Mouse (Mus musculus) intestine, embryonic 15.5 days (tissue): Measurements from ENCODE around the gene Hnrnpdl. TPM values are rescaled to one million over a fixed set of nuclear protein-coding genes. Genes with fewer than 3 reads are reported as not detected.
A peak's percentile ranks its signal among the peaks of the same experiment; 100 is the strongest.

ENCODE experiments used
- ATAC-seq: fragments of 200-750 bp; cut with Nextera tagmentation; 2 replicates; pipeline ENCODE4 v1.8.0; 2017; ENCODE audit warnings: moderate TSS enrichment, moderate library complexity
- H3K27ac ChIP-seq: fragments of 300-500 bp; sonication (generic); 2 replicates; pipeline ENCODE4 v1.5.1; 2015; ENCODE audit warnings: mild to moderate bottlenecking, inconsistent platforms
- H3K27me3 ChIP-seq: fragments of 300-500 bp; sonication (generic); replicated peaks from 2 replicates; pipeline ENCODE4 v1.6.1; 2015; ENCODE audit warnings: inconsistent platforms
- H3K36me3 ChIP-seq: fragments of 300-500 bp; sonication (generic); 2 replicates; pipeline ENCODE4 v1.6.1; 2015; ENCODE audit warnings: inconsistent platforms
- H3K4me1 ChIP-seq: fragments of 300-500 bp; sonication (generic); replicated peaks from 2 replicates; pipeline ENCODE4 v1.6.1; 2015; ENCODE audit warnings: inconsistent platforms
- H3K4me2 ChIP-seq: fragments of 300-500 bp; sonication (generic); replicated peaks from 2 replicates; pipeline ENCODE4 v1.6.1; 2015; ENCODE audit warnings: mild to moderate bottlenecking, inconsistent platforms
- H3K4me3 ChIP-seq: fragments of 300-500 bp; sonication (generic); replicated peaks from 2 replicates; pipeline ENCODE4 v1.5.1; 2015; ENCODE audit warnings: inconsistent platforms
- H3K9ac ChIP-seq: fragments of 300-500 bp; sonication (generic); 2 replicates; pipeline ENCODE4 v1.6.1; 2015; ENCODE audit warnings: inconsistent platforms
- H3K9me3 ChIP-seq: fragments of 300-500 bp; sonication (generic); 2 replicates; pipeline ENCODE4 v1.6.1; 2016; ENCODE audit warnings: inconsistent platforms
- WGBS: fragments of 180-500 bp; shearing (Covaris S2); methylation state at CpG from one replicate; pipeline ENCODE4 v1.1.7; 2015; 5-methylcytosine and 5-hydroxymethylcytosine counted together
- polyA plus RNA-seq: library from polyadenylated mRNA; unstranded; fragments of >200 nt; fragmentation: Nextera tagmentation; extraction: Ambion mirVana; gene quantifications from 2 replicates; pipeline ENCODE4 v1.2.1, GENCODE M21; 2015

Gene Hnrnpdl
- polyA plus RNA-seq, 1 experiment from 2014 or later, result 132 TPM

GRCm38 (mm10) chr5:100044030-100044429 is 4.6 kb upstream of the Hnrnpdl start:
- Histone ChIP-seq H3K4me1 (peaks cover 19% of the 10 kb centered on the region), H3K9me3 (no peaks in the 10 kb centered on the region), H3K27me3 (no peaks in the 10 kb centered on the region), H3K4me2 (no peak overlapping the region), H3K36me3 (no peaks in the 10 kb centered on the region), H3K4me3 (no peak overlapping the region), H3K27ac (no peak overlapping the region), H3K9ac (no peak overlapping the region)
- 73% methylated on average over 4 of the region's 4 CpGs for WGBS
- ATAC-seq, result no peak

DNA sequence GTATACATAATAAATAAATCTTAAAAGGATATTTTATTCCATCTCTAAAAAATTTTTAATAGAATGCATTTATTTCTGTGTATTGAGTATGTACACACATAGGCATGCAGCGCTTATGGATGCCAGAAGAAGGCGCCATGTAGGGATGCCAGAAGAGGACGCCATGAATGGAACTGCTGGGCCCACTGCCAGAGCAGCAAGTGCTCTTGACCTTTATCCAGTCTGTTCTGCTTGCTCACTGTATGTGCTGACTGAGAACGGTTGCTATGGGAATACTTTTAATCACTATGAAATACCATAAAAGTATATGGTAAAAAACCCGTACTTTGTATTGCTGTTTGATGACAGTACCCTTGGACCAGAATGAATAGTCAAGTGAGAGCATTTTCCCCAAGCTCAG is 3.9 kb upstream of the Hnrnpdl start:
- no peak overlapping the region for H3K4me3 ChIP-seq
- WGBS, result 57% methylated on average over 5 of the region's 5 CpGs
- ATAC-seq, result no peak
- no peaks in the 10 kb centered on the region for H3K36me3 ChIP-seq
- H3K4me2 ChIP-seq, result no peak overlapping the region
- H3K9me3 ChIP-seq, result no peaks in the 10 kb centered on the region
- H3K9ac ChIP-seq, result no peak overlapping the region
- no peak overlapping the region for H3K27ac ChIP-seq
- H3K27me3 ChIP-seq, result no peaks in the 10 kb centered on the region
- H3K4me1 ChIP-seq, result peaks cover 14% of the 10 kb centered on the region

DNA sequence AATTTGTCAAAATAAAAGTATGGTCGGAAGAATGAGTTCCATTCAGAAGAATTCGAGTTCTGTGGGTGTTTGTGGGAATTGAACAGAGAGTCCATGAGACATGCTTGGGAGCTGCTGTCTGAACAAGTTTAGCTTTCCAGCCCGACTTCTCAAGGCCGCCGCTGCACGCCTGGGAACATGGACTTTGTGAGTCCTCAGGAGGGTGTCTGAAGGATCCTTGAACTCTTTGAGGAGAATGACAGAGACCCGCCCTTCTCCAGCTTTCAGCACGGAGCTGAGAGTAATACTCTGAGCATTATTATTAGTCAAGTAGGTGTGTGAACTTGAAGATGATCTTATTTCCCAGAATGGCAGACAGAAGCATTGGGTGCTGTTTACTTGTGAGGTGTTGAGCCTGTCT is 3.0 kb upstream of the Hnrnpdl start:
- ATAC-seq, result no peak
- H3K9ac ChIP-seq, result no peak overlapping the region
- peaks cover 13% of the 10 kb centered on the region for H3K4me1 ChIP-seq
- 75% methylated on average over 8 of the region's 8 CpGs for WGBS
- H3K27me3 ChIP-seq, result no peaks in the 10 kb centered on the region
- no peaks in the 10 kb centered on the region for H3K9me3 ChIP-seq
- H3K27ac ChIP-seq, result peak overlapping the region; percentile 25; the same call in 1 of the 2 replicates
- H3K4me3 ChIP-seq, result no peak overlapping the region
- H3K4me2 ChIP-seq, result no peak overlapping the region
- no peaks in the 10 kb centered on the region for H3K36me3 ChIP-seq

DNA sequence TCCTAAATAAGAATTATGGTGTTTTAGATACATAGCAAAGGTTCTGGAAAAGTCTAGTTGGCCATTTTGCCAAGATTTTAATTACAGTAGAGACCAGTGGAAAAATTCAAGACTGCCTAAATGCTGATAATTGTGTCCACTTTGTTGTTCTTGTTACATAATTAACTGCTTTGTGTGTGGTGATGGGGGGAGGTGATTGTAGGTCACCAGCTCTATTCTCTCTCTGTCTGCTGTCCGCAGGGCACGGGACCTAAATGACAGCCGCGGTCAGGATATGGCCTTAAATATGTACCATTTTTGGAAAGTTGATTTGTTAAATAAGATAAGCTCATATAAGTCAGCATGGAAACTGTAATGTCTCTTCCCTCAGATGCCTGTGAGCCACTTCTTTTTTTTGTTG is 1.8 kb upstream of the Hnrnpdl start:
- Histone ChIP-seq H3K27me3 (no peaks in the 10 kb centered on the region), H3K4me3 (no peak overlapping the region), H3K9me3 (no peaks in the 10 kb centered on the region), H3K27ac (no peak overlapping the region), H3K4me1 (peaks cover 20% of the 10 kb centered on the region), H3K36me3 (no peaks in the 10 kb centered on the region), H3K4me2 (peak overlapping the region; percentile 84; the same call in 1 of the 2 replicates), H3K9ac (no peak overlapping the region)
- 84% methylated on average over 4 of the region's 4 CpGs for WGBS
- no peak for ATAC-seq

DNA sequence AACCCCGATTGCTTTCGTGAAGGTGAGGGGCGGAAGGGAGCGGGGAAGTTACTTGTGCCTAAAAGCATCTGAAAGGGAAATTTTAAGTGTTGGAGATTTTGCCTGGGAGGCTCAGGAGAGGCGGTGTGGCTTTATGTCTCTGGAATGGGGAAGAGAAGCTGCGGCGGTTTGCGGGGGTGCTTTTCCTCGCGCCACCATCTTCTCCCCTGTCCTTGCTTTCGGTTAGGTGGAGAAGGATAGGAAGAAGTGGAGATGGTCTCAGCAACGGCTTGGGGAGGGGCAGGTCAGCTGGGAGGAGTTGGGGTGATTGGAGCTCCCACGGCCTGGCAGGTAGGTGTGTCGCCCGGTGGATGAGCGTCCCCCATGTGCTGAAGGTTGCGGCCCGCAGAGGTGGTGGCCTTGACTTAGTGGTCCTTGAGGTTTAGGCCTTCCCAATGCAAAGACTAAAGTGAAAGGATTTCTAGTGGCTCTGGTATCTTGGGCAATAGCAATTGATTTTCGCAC is 869 bp upstream of the Hnrnpdl start:
- 1% methylated on average over 19 of the region's 19 CpGs for WGBS
- ATAC-seq, result 0 out of 2 replicates have a peak, but pooled peaks have one; percentile 0
- H3K4me2 ChIP-seq, result peak overlapping the region; percentile 84
- no peaks in the 10 kb centered on the region for H3K36me3 ChIP-seq
- peak overlapping the region; percentile 95 for H3K4me3 ChIP-seq
- no peaks in the 10 kb centered on the region for H3K27me3 ChIP-seq
- H3K27ac ChIP-seq, result peak overlapping the region; percentile 98
- no peaks in the 10 kb centered on the region for H3K9me3 ChIP-seq
- H3K9ac ChIP-seq, result peak overlapping the region; percentile 99
- peaks cover 20% of the 10 kb centered on the region for H3K4me1 ChIP-seq

DNA sequence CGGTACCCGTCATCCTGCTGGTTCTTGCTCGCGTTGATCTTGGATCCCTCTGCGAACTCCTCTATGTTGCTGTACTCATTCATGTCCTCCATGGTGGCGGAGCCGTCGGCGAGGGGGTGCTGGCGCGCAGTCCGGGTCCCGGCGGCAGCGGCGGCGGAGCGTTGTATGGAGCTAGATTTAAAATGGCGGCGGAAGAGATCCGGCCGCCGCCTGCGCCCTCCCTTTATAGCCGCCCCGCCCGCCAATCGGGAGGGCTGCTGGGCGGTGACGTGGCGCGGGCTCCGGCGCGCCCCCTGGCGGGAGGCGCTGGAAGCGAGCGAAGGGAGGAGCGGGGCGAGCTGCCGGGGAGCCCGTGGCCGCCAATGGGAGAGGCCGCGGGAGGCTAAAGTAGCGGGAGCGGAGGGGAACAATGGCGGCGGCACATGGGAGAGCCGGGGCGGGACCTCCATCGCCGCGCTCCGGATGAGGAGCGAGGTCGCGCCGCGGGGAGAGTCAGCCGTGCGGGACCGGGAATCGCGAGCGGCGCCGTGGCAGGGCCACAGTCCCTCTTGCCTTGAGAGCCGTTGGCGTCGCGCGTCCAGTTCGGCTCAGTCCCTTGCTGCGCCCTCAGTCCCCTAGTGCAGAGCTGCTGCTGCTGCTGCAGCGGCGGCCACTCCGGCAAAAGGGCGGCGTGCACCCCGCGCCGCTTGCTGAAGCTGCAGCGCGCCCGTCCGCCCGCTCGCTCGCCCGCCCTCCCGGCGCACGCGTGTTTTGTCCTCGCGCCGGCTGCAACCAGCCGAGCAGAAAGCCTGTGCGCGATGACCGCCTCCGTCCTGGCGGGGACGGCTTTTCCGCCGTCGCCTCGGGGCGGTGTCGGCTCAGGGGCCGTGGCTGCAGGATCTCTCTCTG is 506 bp downstream of the Hnrnpdl start:
- peak; percentile 80 for ATAC-seq
- Histone ChIP-seq H3K27ac (peak overlapping the region; percentile 98), H3K9ac (peak overlapping the region; percentile 99), H3K4me3 (peak overlapping the region; percentile 95), H3K4me1 (peaks cover 16% of the 10 kb centered on the region), H3K27me3 (no peaks in the 10 kb centered on the region), H3K4me2 (peak overlapping the region; percentile 86), H3K9me3 (no peaks in the 10 kb centered on the region), H3K36me3 (peaks cover 10% of the 10 kb centered on the region)
- WGBS, result under 1% methylated on average over 112 of the region's 113 CpGs

- peaks cover 11% of the 10 kb centered on the region for H3K4me1 ChIP-seq
- peak overlapping the region; percentile 95 for H3K4me3 ChIP-seq
- WGBS, result under 1% methylated on average over 44 of the region's 45 CpGs
- peak overlapping the region; percentile 99 for H3K9ac ChIP-seq
- no peaks in the 10 kb centered on the region for H3K27me3 ChIP-seq
- H3K36me3 ChIP-seq, result peaks cover 14% of the 10 kb centered on the region
- peak; percentile 51 for ATAC-seq
- peak overlapping the region; percentile 90 for H3K27ac ChIP-seq
- H3K4me2 ChIP-seq, result peak overlapping the region; percentile 86
- H3K9me3 ChIP-seq, result no peaks in the 10 kb centered on the region
Observed at GRCm38 (mm10) chr5:100037965-100038713, 1.3 kb downstream of the Hnrnpdl start.

- H3K4me2 ChIP-seq, result peak overlapping the region; percentile 86
- no peak overlapping the region for H3K27ac ChIP-seq
- 11% methylated on average over 7 of the region's 7 CpGs for WGBS
- H3K9me3 ChIP-seq, result no peaks in the 10 kb centered on the region
- H3K27me3 ChIP-seq, result no peaks in the 10 kb centered on the region
- H3K36me3 ChIP-seq, result peaks cover 14% of the 10 kb centered on the region
- peaks cover 11% of the 10 kb centered on the region for H3K4me1 ChIP-seq
- peak overlapping the region; percentile 95 for H3K4me3 ChIP-seq
- H3K9ac ChIP-seq, result peak overlapping the region; percentile 99; the same call in 1 of the 2 replicates
- ATAC-seq, result no peak
Observed at GRCm38 (mm10) chr5:100036681-100037080, 2.8 kb downstream of the Hnrnpdl start.

GRCm38 (mm10) chr5:100035950-100036349 is 3.5 kb downstream of the Hnrnpdl start:
- peaks cover 14% of the 10 kb centered on the region for H3K36me3 ChIP-seq
- no peaks in the 10 kb centered on the region for H3K27me3 ChIP-seq
- H3K27ac ChIP-seq, result no peak overlapping the region
- H3K4me1 ChIP-seq, result peaks cover 11% of the 10 kb centered on the region
- H3K9ac ChIP-seq, result no peak overlapping the region
- no peak for ATAC-seq
- peak overlapping the region; percentile 95; the same call in 1 of the 2 replicates for H3K4me3 ChIP-seq
- H3K9me3 ChIP-seq, result no peaks in the 10 kb centered on the region
- H3K4me2 ChIP-seq, result peak overlapping the region; percentile 86
- 50% methylated on average over 7 of the region's 7 CpGs for WGBS

DNA sequence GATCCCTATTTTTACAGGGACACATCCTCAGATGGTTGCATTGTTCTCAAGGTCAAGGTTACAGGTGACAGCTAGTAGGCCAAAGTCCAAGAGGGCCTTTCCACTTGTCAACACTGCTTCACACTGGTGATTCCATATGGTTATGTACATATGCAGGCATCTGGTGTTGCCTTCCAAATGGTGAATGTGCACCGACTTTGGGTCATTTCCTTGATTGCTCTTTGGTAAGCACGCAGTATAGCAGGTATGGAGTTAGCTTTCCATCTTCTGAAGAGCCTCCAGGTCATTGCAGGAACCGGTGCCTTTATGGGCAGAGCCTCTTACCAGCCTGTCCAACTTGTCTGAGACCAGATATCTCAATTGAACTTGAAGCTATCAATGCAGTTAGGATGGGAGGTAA is 6.8 kb downstream of the Hnrnpdl start:
- ATAC-seq, result 0 out of 2 replicates have a peak, but pooled peaks have one; percentile 2
- H3K27me3 ChIP-seq, result no peaks in the 10 kb centered on the region
- WGBS, result 71% methylated on average over 3 of the region's 3 CpGs

GRCm38 (mm10) chr5:100032107-100032506 is 7.4 kb downstream of the Hnrnpdl start:
- peaks cover 14% of the 10 kb centered on the region for H3K36me3 ChIP-seq
- no peaks in the 10 kb centered on the region for H3K27me3 ChIP-seq
- 87% methylated on average over 2 of the region's 2 CpGs for WGBS
- H3K4me1 ChIP-seq, result peaks cover 13% of the 10 kb centered on the region
- no peaks in the 10 kb centered on the region for H3K9me3 ChIP-seq
- H3K4me3 ChIP-seq, result no peak overlapping the region
- H3K4me2 ChIP-seq, result no peak overlapping the region
- H3K27ac ChIP-seq, result no peak overlapping the region
- H3K9ac ChIP-seq, result no peak overlapping the region
- no peak for ATAC-seq

More for the DNA sequence above, 6.8 kb downstream of the Hnrnpdl start:
- no peak overlapping the region for H3K27ac ChIP-seq
- peaks cover 14% of the 10 kb centered on the region for H3K36me3 ChIP-seq
- peaks cover 17% of the 10 kb centered on the region for H3K4me1 ChIP-seq
- no peak overlapping the region for H3K4me2 ChIP-seq
- H3K9me3 ChIP-seq, result no peaks in the 10 kb centered on the region
- H3K4me3 ChIP-seq, result no peak overlapping the region
- no peak overlapping the region for H3K9ac ChIP-seq

DNA sequence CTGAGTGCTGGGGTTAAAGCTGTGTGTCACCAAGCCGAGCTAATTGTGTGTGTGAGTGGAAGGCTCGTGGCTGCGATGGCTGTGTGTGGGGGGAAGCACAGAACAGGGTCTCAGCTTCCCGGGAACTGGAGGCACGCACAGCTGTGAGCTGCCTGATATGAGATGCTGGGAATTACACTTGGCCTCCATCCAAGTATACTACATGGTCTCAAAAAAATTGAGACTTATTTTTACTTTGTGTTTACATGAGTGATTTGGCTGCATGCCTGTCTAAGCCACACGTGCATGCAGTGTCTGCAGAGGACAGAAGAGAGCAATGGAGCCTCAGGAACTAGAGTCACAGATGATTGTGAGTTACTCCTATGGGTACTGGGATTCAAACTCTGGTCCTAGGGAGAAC is 9.4 kb downstream of the Hnrnpdl start:
- Histone ChIP-seq H3K9ac (no peak overlapping the region), H3K4me2 (no peak overlapping the region), H3K9me3 (no peaks in the 10 kb centered on the region), H3K36me3 (peaks cover 14% of the 10 kb centered on the region), H3K27me3 (no peaks in the 10 kb centered on the region), H3K4me3 (no peak overlapping the region), H3K4me1 (peaks cover 8% of the 10 kb centered on the region; the same call in 1 of the 2 replicates), H3K27ac (peak overlapping the region; percentile 49; the same call in 1 of the 2 replicates)
- ATAC-seq, result peak; percentile 81
- 18% methylated on average over 6 of the region's 6 CpGs for WGBS
